Mouse (Mus musculus): ENCODE results near the gene Igf2bp2. TPM values are rescaled to one million over a fixed set of nuclear protein-coding genes. Genes with fewer than 3 reads are reported as not detected.

The Igf2bp2 gene
- polyA plus RNA-seq, 1 experiment = 1.8 TPM

GRCm38 (mm10) chr16:22163456-22163851, 355 bp upstream of the Igf2bp2 start:
- Histone ChIP-seq H3K4me1 (replicated peaks; ENCODE audit: control insufficient read depth, insufficient read depth, low read length) (peaks cover 16% of the 10 kb centered on the region; the same call in 1 of the 2 replicates), H3K4me3 (ENCODE audit: control insufficient read depth, insufficient read depth, low read length) (peak overlapping the region; percentile 34), H3K36me3 (ENCODE audit: control insufficient read depth, insufficient read depth, low read length) (no peaks in the 10 kb centered on the region), H3K27ac (ENCODE audit: control insufficient read depth, insufficient read depth, low read length) (no peak overlapping the region), H3K27me3 (ENCODE audit: control insufficient read depth, insufficient read depth, low read length) (peaks cover 20% of the 10 kb centered on the region)
- WGBS = 3% methylated on average over 27 of the region's 27 CpGs
- no peak for DNase-seq
- no peak for TF ChIP-seq CTCF (IDR thresholded peaks at IDR 0.05; ENCODE audit: borderline replicate concordance, control insufficient read depth, extremely low read depth, insufficient read depth, low read length, poor library complexity)
- no peak for TF ChIP-seq POLR2A (IDR thresholded peaks at IDR 0.05; ENCODE audit: control insufficient read depth, extremely low read depth, insufficient read depth, low read length, poor library complexity)

DNA sequence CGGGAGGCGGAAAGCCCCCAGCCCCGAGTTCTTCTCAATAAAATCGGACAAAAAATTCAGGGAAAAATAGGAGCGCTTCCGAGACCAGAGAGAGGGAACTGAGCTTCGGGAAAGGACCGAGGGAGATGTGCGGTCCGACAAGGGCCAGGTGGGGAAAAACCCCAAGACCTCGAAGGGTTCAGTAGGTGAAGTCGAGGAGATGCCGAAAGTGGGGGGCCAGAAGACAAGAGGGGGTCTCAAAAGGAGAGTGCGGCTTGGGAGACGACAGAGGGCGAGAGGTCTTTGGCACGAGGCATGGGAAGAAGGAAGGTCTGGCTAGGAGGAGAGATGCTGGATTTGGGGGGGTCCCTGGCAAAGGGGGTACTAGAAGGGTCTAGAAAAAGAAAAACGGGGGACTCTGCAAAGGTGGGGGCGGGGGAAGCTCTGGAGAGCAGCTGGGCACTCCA, 1.0 kb downstream of the Igf2bp2 start:
- Histone ChIP-seq H3K27me3 (ENCODE audit: control insufficient read depth, insufficient read depth, low read length) (peaks cover 20% of the 10 kb centered on the region), H3K27ac (ENCODE audit: control insufficient read depth, insufficient read depth, low read length) (no peak overlapping the region), H3K36me3 (ENCODE audit: control insufficient read depth, insufficient read depth, low read length) (no peaks in the 10 kb centered on the region), H3K4me1 (replicated peaks; ENCODE audit: control insufficient read depth, insufficient read depth, low read length) (peaks cover 16% of the 10 kb centered on the region; the same call in 1 of the 2 replicates), H3K4me3 (ENCODE audit: control insufficient read depth, insufficient read depth, low read length) (peak overlapping the region; percentile 8; the same call in 1 of the 2 replicates)
- no peak for DNase-seq
- 2% methylated on average over 19 of the region's 19 CpGs for WGBS
- TF ChIP-seq POLR2A (IDR thresholded peaks at IDR 0.05; ENCODE audit: control insufficient read depth, extremely low read depth, insufficient read depth, low read length, poor library complexity) = no peak
- TF ChIP-seq CTCF (IDR thresholded peaks at IDR 0.05; ENCODE audit: borderline replicate concordance, control insufficient read depth, extremely low read depth, insufficient read depth, low read length, poor library complexity) = no peak

- H3K27ac ChIP-seq (ENCODE audit: control insufficient read depth, insufficient read depth, low read length) = no peak overlapping the region
- H3K27me3 ChIP-seq (ENCODE audit: control insufficient read depth, insufficient read depth, low read length) = peaks cover 20% of the 10 kb centered on the region
These were observed 1.6 kb downstream of the Igf2bp2 start for GRCm38 (mm10) chr16:22161351-22162065.

DNA sequence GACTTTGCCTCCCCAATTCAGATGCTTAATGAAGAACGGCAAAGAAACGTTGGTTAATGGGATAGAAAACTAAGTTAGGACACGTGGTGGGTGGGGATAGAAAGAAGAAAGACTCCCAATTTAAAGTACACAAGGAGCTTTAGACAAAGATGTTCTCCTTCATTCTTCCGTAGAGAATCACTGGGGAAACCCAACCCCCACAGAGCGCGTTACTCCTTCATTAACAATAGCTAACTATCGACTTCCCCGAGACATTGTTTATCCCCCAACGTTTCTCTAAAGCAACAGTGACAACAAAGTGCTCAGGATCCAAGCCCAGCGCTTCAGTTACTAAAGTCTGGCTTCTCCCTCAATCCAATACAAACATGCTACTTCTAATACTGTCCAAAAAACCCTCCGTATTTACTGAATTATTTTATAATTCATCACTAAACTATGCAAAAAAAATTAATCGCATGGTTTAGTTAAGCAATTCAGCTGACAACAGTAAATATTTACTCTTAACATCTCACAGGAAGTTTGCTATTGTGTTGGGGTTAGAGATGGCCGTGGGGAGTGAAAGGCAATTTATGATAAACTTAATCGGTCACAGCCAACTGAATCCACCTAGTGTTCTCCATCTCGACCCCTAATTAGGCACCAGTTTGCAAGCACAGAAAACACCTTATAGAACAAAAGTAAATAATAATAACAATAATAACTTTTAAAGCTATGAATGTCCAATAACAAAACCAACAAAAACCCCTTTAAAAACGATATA, 2.5 kb downstream of the Igf2bp2 start:
- H3K4me3 ChIP-seq (ENCODE audit: control insufficient read depth, insufficient read depth, low read length) = no peak overlapping the region

More at GRCm38 (mm10) chr16:22161351-22162065, 1.6 kb downstream of the Igf2bp2 start:
- H3K36me3 ChIP-seq (ENCODE audit: control insufficient read depth, insufficient read depth, low read length) = no peaks in the 10 kb centered on the region
- H3K4me1 ChIP-seq (replicated peaks; ENCODE audit: control insufficient read depth, insufficient read depth, low read length) = peaks cover 16% of the 10 kb centered on the region; the same call in 1 of the 2 replicates
- 2% methylated on average over 71 of the region's 71 CpGs for WGBS
- H3K4me3 ChIP-seq (ENCODE audit: control insufficient read depth, insufficient read depth, low read length) = peak overlapping the region; percentile 8; the same call in 1 of the 2 replicates
- TF ChIP-seq CTCF (IDR thresholded peaks at IDR 0.05; ENCODE audit: borderline replicate concordance, control insufficient read depth, extremely low read depth, insufficient read depth, low read length, poor library complexity) (no peak), POLR2A (IDR thresholded peaks at IDR 0.05; ENCODE audit: control insufficient read depth, extremely low read depth, insufficient read depth, low read length, poor library complexity) (no peak)
- no peak for DNase-seq

DNA sequence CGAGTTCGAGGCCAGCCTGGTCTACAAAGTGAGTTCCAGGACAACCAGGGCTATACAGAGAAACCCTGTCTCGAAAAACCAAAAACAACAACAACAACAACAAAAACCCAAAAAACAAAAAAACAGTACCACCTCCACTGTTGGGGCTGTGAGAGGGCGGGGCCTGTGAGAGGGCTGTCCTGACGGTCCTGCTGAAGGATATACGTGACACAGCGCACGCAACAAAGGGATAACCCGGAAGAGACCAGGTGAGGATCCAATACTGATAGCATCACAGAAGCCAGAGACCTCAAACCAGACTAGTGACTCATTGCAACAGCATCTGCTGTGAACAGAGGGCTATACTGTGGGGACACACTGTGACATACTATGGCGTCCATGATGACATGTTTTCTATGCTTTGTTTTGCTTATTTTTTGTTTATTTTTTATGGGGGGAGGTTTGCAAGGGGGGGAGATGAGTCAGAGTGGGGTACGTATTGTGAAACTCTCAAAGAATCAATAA, 10.1 kb downstream of the Igf2bp2 start:
- WGBS = 92% methylated on average over 11 of the region's 11 CpGs
- TF ChIP-seq CTCF (IDR thresholded peaks at IDR 0.05; ENCODE audit: borderline replicate concordance, control insufficient read depth, extremely low read depth, insufficient read depth, low read length, poor library complexity) (no peak), POLR2A (IDR thresholded peaks at IDR 0.05; ENCODE audit: control insufficient read depth, extremely low read depth, insufficient read depth, low read length, poor library complexity) (no peak)
- no peak overlapping the region for H3K27ac ChIP-seq (ENCODE audit: control insufficient read depth, insufficient read depth, low read length)

More for the DNA sequence above, 2.5 kb downstream of the Igf2bp2 start:
- WGBS = 20% methylated on average over 16 of the region's 16 CpGs
- H3K4me1 ChIP-seq (replicated peaks; ENCODE audit: control insufficient read depth, insufficient read depth, low read length) = peaks cover 16% of the 10 kb centered on the region; the same call in 1 of the 2 replicates
- no peaks in the 10 kb centered on the region for H3K36me3 ChIP-seq (ENCODE audit: control insufficient read depth, insufficient read depth, low read length)
- no peak overlapping the region for H3K27ac ChIP-seq (ENCODE audit: control insufficient read depth, insufficient read depth, low read length)
- no peak for DNase-seq
- TF ChIP-seq CTCF (IDR thresholded peaks at IDR 0.05; ENCODE audit: borderline replicate concordance, control insufficient read depth, extremely low read depth, insufficient read depth, low read length, poor library complexity) (no peak), POLR2A (IDR thresholded peaks at IDR 0.05; ENCODE audit: control insufficient read depth, extremely low read depth, insufficient read depth, low read length, poor library complexity) (no peak)
- H3K27me3 ChIP-seq (ENCODE audit: control insufficient read depth, insufficient read depth, low read length) = peaks cover 20% of the 10 kb centered on the region

GRCm38 (mm10) chr16:22151706-22152315, 11.3 kb downstream of the Igf2bp2 start:
- TF ChIP-seq CTCF (IDR thresholded peaks at IDR 0.05; ENCODE audit: borderline replicate concordance, control insufficient read depth, extremely low read depth, insufficient read depth, low read length, poor library complexity) (no peak), POLR2A (IDR thresholded peaks at IDR 0.05; ENCODE audit: control insufficient read depth, extremely low read depth, insufficient read depth, low read length, poor library complexity) (no peak)
- Histone ChIP-seq H3K4me1 (replicated peaks; ENCODE audit: control insufficient read depth, insufficient read depth, low read length) (no peaks in the 10 kb centered on the region), H3K27ac (ENCODE audit: control insufficient read depth, insufficient read depth, low read length) (no peak overlapping the region), H3K27me3 (ENCODE audit: control insufficient read depth, insufficient read depth, low read length) (no peaks in the 10 kb centered on the region), H3K4me3 (ENCODE audit: control insufficient read depth, insufficient read depth, low read length) (no peak overlapping the region), H3K36me3 (ENCODE audit: control insufficient read depth, insufficient read depth, low read length) (no peaks in the 10 kb centered on the region)
- no peak for DNase-seq
- 62% methylated on average over 8 of the region's 11 CpGs for WGBS

More for the DNA sequence above, 10.1 kb downstream of the Igf2bp2 start:
- Histone ChIP-seq H3K27me3 (ENCODE audit: control insufficient read depth, insufficient read depth, low read length) (no peaks in the 10 kb centered on the region), H3K36me3 (ENCODE audit: control insufficient read depth, insufficient read depth, low read length) (no peaks in the 10 kb centered on the region), H3K4me3 (ENCODE audit: control insufficient read depth, insufficient read depth, low read length) (no peak overlapping the region), H3K4me1 (replicated peaks; ENCODE audit: control insufficient read depth, insufficient read depth, low read length) (no peaks in the 10 kb centered on the region)
- no peak for DNase-seq
